Mouse (Mus musculus): ENCODE data around the gene Gm6169.

DNA sequence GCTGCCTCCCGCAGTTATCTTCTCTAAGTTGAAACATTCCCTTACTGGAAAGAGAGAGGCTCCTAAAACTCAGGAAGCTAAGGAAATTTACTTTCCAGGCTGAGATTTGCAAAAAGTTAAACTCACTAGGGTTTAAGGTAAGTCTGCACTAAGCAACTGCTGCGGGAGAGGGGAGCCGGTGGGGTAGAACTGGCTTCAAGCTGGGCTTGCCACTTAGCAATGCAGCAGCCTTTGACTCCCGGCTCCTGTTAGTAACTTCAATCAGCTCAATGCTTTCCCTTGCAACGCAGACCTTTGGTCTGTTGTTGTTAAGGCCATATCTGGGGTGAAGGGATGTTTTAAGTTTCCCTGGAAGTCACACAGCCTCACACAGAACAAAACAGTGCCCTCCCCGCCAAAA lies 31.3 kb downstream of the Gm6169 start:
- TF ChIP-seq CTCF (IDR thresholded peaks at IDR 0.05; ENCODE audit: borderline replicate concordance, insufficient read depth, low read depth, low read length) = no peak
- no peak for TF ChIP-seq POLR2A (IDR thresholded peaks at IDR 0.05; ENCODE audit: borderline replicate concordance, insufficient read depth, low read length)
